Comparison of ENCODE assay signal across 16 mouse cellular contexts in the genomic region with DNA sequence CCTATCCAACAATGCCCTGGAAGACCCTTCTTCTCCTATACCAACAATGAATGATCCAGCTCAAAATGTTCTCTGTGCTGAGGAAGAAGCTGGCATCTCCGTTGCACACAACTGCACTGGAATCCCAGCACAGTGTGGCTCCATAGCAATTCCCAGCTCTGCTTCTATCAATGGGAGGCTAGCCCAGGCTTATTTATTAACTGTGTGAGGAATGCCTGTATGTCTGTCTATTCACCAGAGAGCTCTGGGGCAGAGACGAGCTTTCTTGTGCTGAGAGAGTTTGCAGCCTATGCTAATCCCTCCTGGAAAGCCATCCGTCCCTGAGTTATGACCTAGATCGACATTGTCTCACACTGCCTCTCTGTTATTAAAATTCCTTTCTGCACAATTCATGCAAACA.
"Had no signal": no experiment of that assay in that cellular context is flagged by ENCODE, and none has a peak within 500 bp of the region (broad histone marks: within the 10 kb centered on the region; RNA-seq: fewer than 3 reads in every experiment).

No protein-coding gene starts in this region.

- H3K4me3 ChIP-seq: kidney, embryonic 15.5 days; limb, embryonic 12.5 days; limb, embryonic 15.5 days; liver, embryonic 13.5 days; neural tube, embryonic 13.5 days had no signal

- DNase-seq: kidney, adult 11 months; kidney, adult 8-10 months; kidney, postnatal 10 days; kidney, postnatal 36 days; left cerebral cortex, postnatal 4 days; liver, embryonic 13.5 days; lung, adult 2 months; lung, postnatal 14 days; lung, postnatal 4 days; thymus, adult 18-20 months; thymus, postnatal 36 days had no signal

- H3K4me1 ChIP-seq: liver, embryonic 13.5 days had no signal

- H3K9ac ChIP-seq: kidney, embryonic 15.5 days; limb, embryonic 12.5 days; limb, embryonic 15.5 days; liver, embryonic 13.5 days; neural tube, embryonic 13.5 days had no signal

- H3K4me2 ChIP-seq: kidney, embryonic 15.5 days; limb, embryonic 12.5 days; limb, embryonic 15.5 days; liver, embryonic 13.5 days; midbrain, embryonic 11.5 days; neural tube, embryonic 13.5 days had no signal

- H3K9me3 ChIP-seq: kidney, embryonic 15.5 days; limb, embryonic 12.5 days; limb, embryonic 15.5 days; liver, embryonic 13.5 days; neural tube, embryonic 13.5 days had no signal

- H3K27ac ChIP-seq: kidney, embryonic 15.5 days; limb, embryonic 12.5 days; limb, embryonic 15.5 days; liver, embryonic 13.5 days had no signal

- H3K27me3 ChIP-seq: kidney, embryonic 15.5 days; limb, embryonic 12.5 days; limb, embryonic 15.5 days; liver, embryonic 13.5 days; neural tube, embryonic 13.5 days had no signal

- H3K36me3 ChIP-seq: kidney, embryonic 15.5 days; limb, embryonic 12.5 days; limb, embryonic 15.5 days; liver, embryonic 13.5 days; neural tube, embryonic 13.5 days had no signal
